Mouse (Mus musculus) lung, postnatal 0 days (tissue): ENCODE measurements around the gene Ptpn12.

Experiments
- CTCF ChIP-seq: IDR thresholded peaks from 2 replicates; pipeline ENCODE4 v1.5.1; 2016; ENCODE audit warnings: antibody characterized with exemption, mild to moderate bottlenecking
- EP300 ChIP-seq: IDR thresholded peaks from 2 replicates; pipeline ENCODE4 v1.6.1; 2016; ENCODE audit warnings: antibody characterized with exemption, mild to moderate bottlenecking, control low read depth

DNA sequence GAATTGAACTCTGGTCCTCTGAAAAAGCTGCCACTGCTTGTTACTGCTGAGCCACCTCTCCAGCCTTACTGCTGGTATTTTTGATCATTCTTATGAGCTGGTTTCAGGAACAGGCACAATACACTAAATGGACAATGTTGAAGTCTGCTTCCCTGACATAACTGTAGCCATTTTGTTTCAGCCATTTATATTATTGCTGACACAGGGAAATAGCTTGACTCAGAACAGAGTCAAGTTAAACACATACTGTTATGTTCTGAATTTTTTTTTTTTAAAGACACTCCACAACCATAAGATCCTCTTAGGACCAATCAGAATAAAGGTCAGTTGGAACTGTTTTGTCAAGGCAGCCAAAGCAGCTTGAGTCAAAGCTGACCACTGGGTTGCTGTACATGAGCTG, 72.2 kb downstream of the Ptpn12 start:
- no peak for TF ChIP-seq CTCF
- no peak for TF ChIP-seq EP300
